20 mouse cellular contexts compared by ENCODE assay signal in genomic region chr12:96615850-96616249, GRCm38 (mm10).
DNase-seq lines count a peak whose midpoint lies in the region; ATAC-seq and TF ChIP-seq lines count a peak whose summit lies in the region.
"Had no signal": no experiment of that assay in that cellular context is flagged by ENCODE, and none has a peak within 500 bp of the region (broad histone marks: within the 10 kb centered on the region; RNA-seq: fewer than 3 reads in every experiment).

No protein-coding gene starts in this region.

- H3K4me2 ChIP-seq in liver, embryonic 12.5 days, result no peak overlapping the region
- H3K4me2 ChIP-seq: midbrain, embryonic 15.5 days had no signal

- peak; percentile 2 for DNase-seq in liver, adult 2 months (ENCODE audit: extremely low read depth, low read depth, low spot score)
- DNase-seq in spleen, postnatal 10 days (ENCODE audit: low spot score in 2 of 2), result no peak
- no peak for DNase-seq in right cerebral cortex, adult 2 months (ENCODE audit: low spot score in 2 of 2)
- no peak for DNase-seq in left cerebral cortex, postnatal 14 days (ENCODE audit: low spot score in 2 of 2)
- DNase-seq: cerebellum, adult 2 months; cerebellum, postnatal 36 days; heart, adult 18-20 months; heart, postnatal 4 days; kidney, adult 18-20 months; kidney, postnatal 14 days; right cerebral cortex, postnatal 4 days; thymus, postnatal 14 days had no signal

- H3K36me3 ChIP-seq in liver, adult 2 months (ENCODE audit: control insufficient read depth, insufficient read depth, low read length), result no peaks in the 10 kb centered on the region
- H3K36me3 ChIP-seq in liver, embryonic 12.5 days, result no peaks in the 10 kb centered on the region
- H3K36me3 ChIP-seq: forebrain, embryonic 10.5 days; midbrain, embryonic 15.5 days had no signal

- H3K79me2 ChIP-seq in liver, adult 2 months (ENCODE audit: control insufficient read depth, insufficient read depth, low read length), result no peaks in the 10 kb centered on the region

- 68% methylated on average over 4 of the region's 4 CpGs for WGBS in liver, adult 2 months
- 60% methylated on average over 4 of the region's 4 CpGs for WGBS in liver, embryonic 12.5 days (ENCODE audit: insufficient replicate concordance)

- no peak overlapping the region for H3K9ac ChIP-seq in liver, adult 2 months (ENCODE audit: low read depth, low read length)
- no peak overlapping the region for H3K9ac ChIP-seq in liver, embryonic 12.5 days
- H3K9ac ChIP-seq: liver, embryonic 14.5 days; midbrain, embryonic 15.5 days had no signal

- no peak for ATAC-seq in liver, embryonic 12.5 days
- ATAC-seq in CD4-positive, CD25-positive, alpha-beta regulatory T cell, adult 4 months, result peak; percentile 49
- 0 out of 2 replicates have a peak, but pooled peaks have one; percentile 50 for ATAC-seq in megakaryocyte-erythroid progenitor cell, adult 5-6 weeks (replicated peaks; ENCODE audit: low FRiP score, low TSS enrichment, poor library complexity, severe bottlenecking)
- ATAC-seq: midbrain, embryonic 15.5 days had no signal

- no peak for TF ChIP-seq POLR2A in liver, adult 2 months (IDR thresholded peaks at IDR 0.05; ENCODE audit: extremely low read depth, insufficient read depth, low read length)
- no peak for TF ChIP-seq POLR2A in bone marrow macrophage, adult 2 months (IDR thresholded peaks at IDR 0.05; ENCODE audit: borderline replicate concordance, low read depth, low read length)

- no peaks in the 10 kb centered on the region for H3K4me1 ChIP-seq in liver, adult 2 months (ENCODE audit: control insufficient read depth, insufficient read depth, low read length)
- H3K4me1 ChIP-seq in liver, embryonic 12.5 days, result no peaks in the 10 kb centered on the region
- H3K4me1 ChIP-seq in bone marrow macrophage, adult 2 months (ENCODE audit: control insufficient read depth, insufficient read depth, low read length), result no peaks in the 10 kb centered on the region
- H3K4me1 ChIP-seq: forebrain, embryonic 10.5 days; midbrain, embryonic 15.5 days had no signal

- no peak overlapping the region for H3K27ac ChIP-seq in liver, adult 2 months (replicated peaks; ENCODE audit: insufficient read depth, low read depth, low read length)
- no peak overlapping the region for H3K27ac ChIP-seq in liver, embryonic 12.5 days
- H3K27ac ChIP-seq in bone marrow macrophage, adult 2 months (ENCODE audit: insufficient read depth, low read depth, low read length), result no peak overlapping the region
- H3K27ac ChIP-seq: forebrain, embryonic 10.5 days; layer of hippocampus, adult 2 months; liver, embryonic 14.5 days; midbrain, embryonic 15.5 days had no signal

- H3K27me3 ChIP-seq in liver, adult 2 months (ENCODE audit: control insufficient read depth, insufficient read depth, low read length), result no peaks in the 10 kb centered on the region
- no peaks in the 10 kb centered on the region for H3K27me3 ChIP-seq in liver, embryonic 12.5 days (replicated peaks)
- H3K27me3 ChIP-seq: midbrain, embryonic 15.5 days had no signal

- no peak for TF ChIP-seq CTCF in liver, adult 2 months (IDR thresholded peaks at IDR 0.05; ENCODE audit: low read depth, low read length)
- no peak for TF ChIP-seq CTCF in bone marrow macrophage, adult 2 months (IDR thresholded peaks at IDR 0.05; ENCODE audit: low read depth, low read length)

- H3K9me3 ChIP-seq in liver, embryonic 12.5 days (replicated peaks), result no peaks in the 10 kb centered on the region
- H3K9me3 ChIP-seq: forebrain, embryonic 10.5 days; midbrain, embryonic 15.5 days had no signal

- intact Hi-C loops in left cerebral cortex, postnatal 14 days (cut with DNase I), result no loop called here

- H3K4me3 ChIP-seq in liver, adult 2 months (ENCODE audit: insufficient read depth, low read depth, low read length), result peak overlapping the region; percentile 20
- H3K4me3 ChIP-seq in liver, embryonic 12.5 days, result no peak overlapping the region
- H3K4me3 ChIP-seq in bone marrow macrophage, adult 2 months (ENCODE audit: insufficient read depth, low read length), result 0 out of 2 replicates have a peak overlapping the region, but pooled peaks have one; percentile 5
- H3K4me3 ChIP-seq: forebrain, embryonic 10.5 days; layer of hippocampus, adult 2 months; midbrain, embryonic 15.5 days had no signal
